Mouse (Mus musculus) E14TG2a.4 (cell line): Measurements from ENCODE around the gene Pjvk.

Source experiments
- H3K27me3 ChIP-seq: 2 replicates; pipeline ENCODE4 v1.6.1; 2014; ENCODE audit warnings: low read length, control low read depth; ENCODE audit not compliant: insufficient read depth
- H3K36me3 ChIP-seq: 2 replicates; pipeline ENCODE4 v1.6.1; 2014; ENCODE audit warnings: low read length, control low read depth; ENCODE audit not compliant: insufficient read depth
- H3K4me1 ChIP-seq: replicated peaks from 2 replicates; pipeline ENCODE4 v1.6.1; 2014; ENCODE audit warnings: low read depth, low read length, control low read depth
- H3K4me3 ChIP-seq: replicated peaks from 2 replicates; pipeline ENCODE4 v1.5.1; 2014; ENCODE audit warnings: mild to moderate bottlenecking, low read length
- H3K9me3 ChIP-seq: 2 replicates; pipeline ENCODE4 v1.6.1; 2014; ENCODE audit warnings: low read length, control low read depth
- CTCF ChIP-seq: conservative IDR thresholded peaks from 2 replicates; pipeline ENCODE4 v1.5.1; 2014; ENCODE audit warnings: low read length
- NANOG ChIP-seq: IDR thresholded peaks from 2 replicates; pipeline ENCODE4 v1.6.1; 2014; ENCODE audit warnings: borderline replicate concordance, low read length, mixed read lengths
- POU5F1 ChIP-seq: IDR thresholded peaks from 2 replicates; pipeline ENCODE4 v1.6.1; 2014; ENCODE audit warnings: low read length, borderline replicate concordance

The Pjvk gene

DNA sequence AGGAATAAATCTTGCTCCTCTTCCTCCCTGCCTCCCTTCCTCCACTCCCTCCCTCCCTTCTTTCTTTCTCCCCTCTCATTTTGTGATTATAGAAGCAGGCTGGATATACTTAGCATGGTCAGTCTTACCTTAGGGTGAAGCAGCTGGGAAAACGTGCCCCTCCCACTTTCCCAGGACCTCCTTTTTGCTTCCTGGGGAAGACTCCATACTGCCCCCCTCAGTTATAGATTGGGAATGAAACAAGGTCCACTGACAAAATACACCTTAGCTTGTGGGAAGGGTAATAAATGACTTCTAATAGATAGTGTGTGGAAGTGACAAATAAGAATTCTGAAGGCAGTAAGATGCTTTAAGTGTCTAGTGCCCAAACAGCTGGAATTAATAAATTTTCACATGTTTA is 7.7 kb downstream of the Pjvk start:
- H3K36me3 ChIP-seq = no peaks in the 10 kb centered on the region

GRCm38 (mm10) chr2:76658551-76658950 is 10.3 kb downstream of the Pjvk start:
- H3K4me1 ChIP-seq = peaks cover 4% of the 10 kb centered on the region; the same call in 1 of the 2 replicates
- no peaks in the 10 kb centered on the region for H3K36me3 ChIP-seq
- TF ChIP-seq CTCF = no peak
- TF ChIP-seq NANOG = no peak
- TF ChIP-seq POU5F1 = no peak
- no peaks in the 10 kb centered on the region for H3K27me3 ChIP-seq
- H3K4me3 ChIP-seq = no peak overlapping the region
- H3K9me3 ChIP-seq = peaks cover 8% of the 10 kb centered on the region; the same call in 1 of the 2 replicates

More for the DNA sequence above, 7.7 kb downstream of the Pjvk start:
- peaks cover 4% of the 10 kb centered on the region; the same call in 1 of the 2 replicates for H3K4me1 ChIP-seq
- no peak overlapping the region for H3K4me3 ChIP-seq
- H3K27me3 ChIP-seq = no peaks in the 10 kb centered on the region
- peak; percentile 58 for TF ChIP-seq CTCF
- no peak for TF ChIP-seq NANOG
- TF ChIP-seq POU5F1 = no peak
- peaks cover 8% of the 10 kb centered on the region; the same call in 1 of the 2 replicates for H3K9me3 ChIP-seq

DNA sequence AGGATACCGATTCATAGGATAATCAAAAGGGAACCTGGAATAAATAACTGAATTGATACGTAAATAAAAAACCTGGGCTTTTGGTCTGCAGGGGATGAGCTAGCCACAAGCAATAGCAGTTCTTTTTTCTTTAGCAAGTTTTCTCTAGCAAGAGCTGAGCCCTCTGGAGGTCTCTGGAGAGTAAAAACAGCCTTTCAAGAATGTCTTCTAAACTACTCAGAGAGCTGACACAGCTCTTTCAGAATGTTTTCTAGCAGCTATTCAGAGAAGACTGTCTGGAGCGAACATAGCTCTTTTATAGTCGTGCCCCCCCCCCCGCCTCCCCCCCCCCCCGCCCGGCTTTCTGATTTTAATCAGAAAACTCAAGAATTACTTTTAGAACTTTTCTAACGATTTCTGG is 11.1 kb downstream of the Pjvk start:
- Histone ChIP-seq H3K4me3 (no peak overlapping the region), H3K9me3 (peaks cover 8% of the 10 kb centered on the region; the same call in 1 of the 2 replicates), H3K27me3 (no peaks in the 10 kb centered on the region), H3K4me1 (peaks cover 4% of the 10 kb centered on the region; the same call in 1 of the 2 replicates), H3K36me3 (peaks cover 3% of the 10 kb centered on the region; the same call in 1 of the 2 replicates)
- TF ChIP-seq POU5F1 (no peak), NANOG (no peak), CTCF (no peak)

GRCm38 (mm10) chr2:76665531-76665930 is 17.3 kb downstream of the Pjvk start:
- H3K27me3 ChIP-seq = no peaks in the 10 kb centered on the region
- TF ChIP-seq CTCF = no peak
- no peak for TF ChIP-seq NANOG
- no peak for TF ChIP-seq POU5F1
- H3K36me3 ChIP-seq = peaks cover 8% of the 10 kb centered on the region; the same call in 1 of the 2 replicates
- H3K4me3 ChIP-seq = no peak overlapping the region
- no peaks in the 10 kb centered on the region for H3K4me1 ChIP-seq
- no peaks in the 10 kb centered on the region for H3K9me3 ChIP-seq

- Histone ChIP-seq H3K27me3 (no peaks in the 10 kb centered on the region), H3K4me1 (peaks cover 7% of the 10 kb centered on the region), H3K9me3 (no peaks in the 10 kb centered on the region), H3K4me3 (no peak overlapping the region), H3K36me3 (peaks cover 8% of the 10 kb centered on the region; the same call in 1 of the 2 replicates)
- no peak for TF ChIP-seq NANOG
- no peak for TF ChIP-seq CTCF
- TF ChIP-seq POU5F1 = no peak
Measured at GRCm38 (mm10) chr2:76667200-76667599, 18.9 kb downstream of the Pjvk start.

DNA sequence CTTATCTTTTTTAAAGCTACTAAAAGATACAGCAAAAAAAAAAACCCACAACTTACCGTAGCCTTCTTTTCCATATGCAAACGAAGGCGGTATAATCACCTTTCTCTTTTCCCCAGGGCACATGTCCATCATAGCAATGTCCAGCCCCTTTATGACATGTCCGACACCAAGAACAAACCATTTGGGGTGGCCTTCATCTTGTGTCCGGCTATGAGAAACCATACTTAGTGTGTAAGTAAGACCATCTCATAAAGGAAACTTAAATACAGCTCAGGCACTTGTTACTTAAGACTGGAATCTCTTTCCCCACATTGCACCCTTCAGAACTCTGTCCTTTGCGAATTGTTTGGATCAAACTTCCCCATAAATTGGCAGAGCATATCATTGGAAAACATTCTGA is 23.4 kb downstream of the Pjvk start:
- H3K9me3 ChIP-seq = no peaks in the 10 kb centered on the region
- peaks cover 36% of the 10 kb centered on the region for H3K4me1 ChIP-seq
- peak overlapping the region; percentile 70; the same call in 1 of the 2 replicates for H3K4me3 ChIP-seq
- H3K36me3 ChIP-seq = no peaks in the 10 kb centered on the region
- no peaks in the 10 kb centered on the region for H3K27me3 ChIP-seq
- TF ChIP-seq CTCF = no peak
- no peak for TF ChIP-seq POU5F1
- no peak for TF ChIP-seq NANOG

DNA sequence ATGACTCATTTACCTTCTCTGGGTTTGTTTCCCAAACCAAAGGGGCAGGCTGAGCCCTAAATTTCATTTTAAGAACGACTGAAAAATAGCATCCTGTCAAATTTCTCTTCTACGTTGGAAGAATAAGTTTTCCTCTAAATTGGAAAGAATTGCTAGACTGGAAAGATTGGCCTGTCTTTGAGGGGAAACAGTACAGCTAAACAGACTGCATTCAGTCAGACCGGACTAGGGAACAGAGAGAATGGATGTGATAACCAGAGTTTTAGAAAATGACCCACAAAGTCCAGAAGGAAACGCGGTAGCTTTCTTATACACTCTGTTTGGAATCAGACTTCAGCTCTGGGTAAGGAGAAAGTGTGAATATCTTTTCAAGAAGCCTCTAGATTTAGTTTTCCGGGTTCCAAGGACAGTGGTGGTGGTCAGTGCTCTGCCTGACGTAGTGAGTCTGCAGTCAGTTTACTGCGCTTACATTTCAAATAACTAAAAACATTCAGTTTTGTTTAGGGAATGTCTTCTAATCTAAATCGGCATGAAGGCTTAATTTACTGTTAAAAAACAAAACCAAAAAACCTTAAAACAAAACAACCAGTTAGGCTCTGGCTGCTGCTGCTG is 24.0 kb downstream of the Pjvk start:
- Histone ChIP-seq H3K27me3 (no peaks in the 10 kb centered on the region), H3K36me3 (peaks cover under 1% of the 10 kb centered on the region; the same call in 1 of the 2 replicates), H3K4me3 (peak overlapping the region; percentile 70), H3K9me3 (no peaks in the 10 kb centered on the region), H3K4me1 (peaks cover 42% of the 10 kb centered on the region)
- TF ChIP-seq CTCF (no peak), NANOG (no peak), POU5F1 (no peak)

- peaks cover 48% of the 10 kb centered on the region for H3K4me1 ChIP-seq
- H3K36me3 ChIP-seq = peaks cover 8% of the 10 kb centered on the region
- peak within 1 kb of the TSS; percentile 70 for H3K4me3 ChIP-seq
- TF ChIP-seq NANOG = no peak
- no peak for TF ChIP-seq CTCF
- no peak for TF ChIP-seq POU5F1
- H3K27me3 ChIP-seq = no peaks in the 10 kb centered on the region
- H3K9me3 ChIP-seq = no peaks in the 10 kb centered on the region
Measured at GRCm38 (mm10) chr2:76672966-76673392, 24.7 kb downstream of the Pjvk start, which contains the start of gene Fkbp7. Gene Fkbp7 (minus strand): TSS chr2:76673116.

DNA sequence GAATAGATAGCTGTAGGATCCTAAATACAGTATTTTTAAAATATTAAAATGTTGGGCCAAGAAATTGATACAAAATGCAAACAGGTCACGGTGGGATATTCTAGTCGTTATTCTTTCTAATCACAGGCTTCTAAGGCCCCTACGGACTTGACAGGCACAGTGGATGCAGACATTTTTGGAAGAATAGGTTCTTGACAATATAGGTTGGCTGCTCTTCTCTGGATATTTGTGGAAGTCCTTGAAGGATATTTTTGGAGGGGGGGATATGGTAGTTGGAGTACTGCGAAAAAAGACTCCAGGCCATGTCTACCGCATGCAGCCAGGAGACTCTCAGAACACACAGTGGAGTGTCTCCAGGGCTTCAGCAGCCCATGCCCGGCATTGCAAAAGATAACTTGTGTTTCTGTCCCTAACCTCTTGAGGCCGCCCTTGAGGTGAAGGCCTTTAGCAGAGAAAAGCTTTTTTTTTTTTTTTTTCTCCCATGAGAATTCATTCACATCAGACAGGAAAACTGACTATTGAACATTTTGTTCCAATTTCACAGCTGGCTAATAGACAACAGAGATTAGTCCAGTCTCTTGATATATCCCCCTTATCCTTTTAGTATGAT is 25.3 kb downstream of the Pjvk start:
- peaks cover 51% of the 10 kb centered on the region for H3K4me1 ChIP-seq
- H3K27me3 ChIP-seq = no peaks in the 10 kb centered on the region
- H3K9me3 ChIP-seq = no peaks in the 10 kb centered on the region
- TF ChIP-seq POU5F1 (no peak), CTCF (peak; percentile 26)
- peak overlapping the region; percentile 70 for H3K4me3 ChIP-seq
- peaks cover 14% of the 10 kb centered on the region for H3K36me3 ChIP-seq
